Mouse (Mus musculus) ovary, adult 18-20 months (tissue): ENCODE results near the gene Padi6.

Experiments
- DNase-seq: peaks from one replicate; pipeline ENCODE4 v3.0.0; 2022; ENCODE audit warnings: low spot score, mixed read lengths

The Padi6 gene

DNA sequence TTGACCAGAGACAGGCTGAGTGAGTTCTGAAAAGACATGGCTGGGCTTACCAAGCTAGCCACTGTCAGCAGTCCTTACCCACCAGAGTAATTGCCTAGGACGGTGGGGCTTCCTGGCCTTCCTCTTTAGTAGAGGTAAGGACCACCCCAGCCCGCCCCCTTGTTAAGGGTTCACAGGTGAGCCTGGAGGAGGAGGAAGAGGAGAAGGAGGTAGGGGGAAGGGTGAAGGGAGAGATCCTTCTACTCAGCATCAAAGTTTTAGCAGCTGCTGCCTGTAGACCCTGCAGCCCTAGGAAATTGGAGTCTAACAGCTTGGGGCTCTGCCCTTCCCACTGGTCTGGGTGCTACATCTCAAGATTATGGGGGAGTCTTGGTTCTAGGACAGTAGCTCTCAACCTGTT lies at the start of gene Padi6:
Gene Padi6, minus strand, starts transcription at position 101 of the 400 bp plus-strand sequence.
- DNase-seq = no peak

DNA sequence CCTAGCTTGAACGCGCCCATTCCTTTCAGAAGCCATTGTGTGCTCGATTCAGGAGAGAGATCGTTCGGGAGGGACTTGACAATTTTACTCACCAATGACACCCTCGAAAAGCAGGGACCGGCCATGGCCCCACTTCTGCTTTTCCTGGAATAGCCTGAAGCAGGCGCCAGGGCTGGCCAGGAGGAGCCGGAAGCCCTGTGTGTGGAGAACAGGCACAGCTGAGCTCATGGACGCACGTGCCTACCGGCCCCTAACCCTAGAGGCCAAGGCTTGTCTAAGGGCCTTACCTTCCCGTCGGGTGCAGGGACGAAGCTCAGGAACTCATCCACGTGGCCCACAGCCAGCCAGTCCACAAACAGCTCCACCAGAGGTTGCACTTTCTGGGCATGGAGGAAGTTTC lies 48.6 kb upstream of the Padi6 start:
- no peak for DNase-seq

DNA sequence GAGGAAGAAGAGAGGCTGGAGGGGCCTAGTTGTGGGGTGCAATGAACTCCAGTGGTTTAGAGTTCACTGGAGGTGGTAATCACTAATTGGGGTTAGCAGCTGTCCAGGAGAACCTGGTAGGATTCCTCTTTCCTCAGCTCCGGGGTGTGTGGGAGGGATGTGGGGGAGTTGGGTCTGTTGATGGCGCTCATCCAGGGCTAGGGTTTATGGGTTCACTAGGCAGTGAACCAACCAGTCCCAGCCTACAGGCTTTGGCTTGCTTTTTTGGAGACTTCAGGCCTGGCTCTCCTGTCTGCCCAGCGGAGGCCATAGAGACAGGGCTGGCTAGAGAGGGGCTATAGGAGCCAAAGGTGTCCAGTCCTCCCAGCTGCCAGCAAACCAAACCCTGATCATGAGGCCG lies 47.5 kb upstream of the Padi6 start:
- no peak for DNase-seq

DNA sequence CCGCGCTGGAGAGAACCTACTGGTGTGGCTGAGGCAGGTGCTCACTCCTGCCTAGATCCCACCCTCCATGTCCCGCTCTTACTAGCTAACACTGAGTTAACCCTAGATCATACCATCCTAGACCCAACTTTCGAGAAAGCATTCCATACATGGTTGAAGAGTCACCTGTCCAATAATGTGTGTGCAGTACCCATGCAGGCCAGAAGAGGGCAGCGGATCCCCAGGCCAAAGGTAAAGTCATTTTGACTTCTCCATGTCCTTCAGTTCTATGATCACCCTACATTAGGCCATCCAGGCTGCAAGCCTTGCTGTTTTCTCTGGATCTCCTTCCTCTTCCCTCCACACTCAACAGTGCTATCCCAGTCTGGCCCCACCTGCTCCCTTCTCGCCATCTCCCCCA lies 46.5 kb upstream of the Padi6 start:
- no peak for DNase-seq

DNA sequence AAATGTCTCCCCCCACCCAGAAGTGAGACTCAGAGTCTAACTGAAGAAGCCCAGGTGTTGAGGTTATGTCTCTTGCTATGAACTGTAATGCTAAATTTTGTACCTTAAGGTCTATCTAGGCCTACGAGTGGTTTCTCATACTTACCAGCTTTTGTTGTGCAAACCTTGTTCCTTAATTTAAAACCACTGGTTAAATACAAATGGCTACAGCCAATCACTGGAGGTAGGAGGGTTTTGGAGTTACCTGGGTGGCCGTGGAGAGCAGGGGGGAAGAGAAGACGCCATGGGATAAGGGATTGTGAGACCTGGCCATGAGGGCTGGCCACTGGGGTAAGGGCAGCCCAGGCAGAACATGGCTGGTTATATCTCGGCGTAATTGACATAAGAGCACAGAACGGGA lies 45.8 kb upstream of the Padi6 start:
- no peak for DNase-seq

DNA sequence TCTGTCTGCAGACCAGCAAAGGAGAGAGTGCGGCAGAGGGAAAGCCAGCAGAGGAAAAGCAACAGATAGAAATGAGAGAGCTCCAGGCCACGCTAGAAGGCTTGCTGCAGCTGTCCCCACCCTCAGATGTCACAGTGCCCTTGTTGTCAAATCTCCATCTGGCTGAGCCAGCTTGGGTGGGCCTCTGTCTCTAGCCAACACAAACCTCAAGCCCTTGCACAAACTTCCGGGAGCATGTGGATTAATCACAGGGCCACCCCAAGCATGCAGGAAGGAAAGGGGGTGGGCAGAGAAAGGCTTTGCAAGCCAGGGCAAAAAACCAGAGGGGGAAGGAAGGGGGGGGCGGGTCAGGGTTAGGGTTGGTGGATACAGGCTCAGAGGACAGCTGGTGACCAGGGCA lies 45.0 kb upstream of the Padi6 start:
- no peak for DNase-seq

DNA sequence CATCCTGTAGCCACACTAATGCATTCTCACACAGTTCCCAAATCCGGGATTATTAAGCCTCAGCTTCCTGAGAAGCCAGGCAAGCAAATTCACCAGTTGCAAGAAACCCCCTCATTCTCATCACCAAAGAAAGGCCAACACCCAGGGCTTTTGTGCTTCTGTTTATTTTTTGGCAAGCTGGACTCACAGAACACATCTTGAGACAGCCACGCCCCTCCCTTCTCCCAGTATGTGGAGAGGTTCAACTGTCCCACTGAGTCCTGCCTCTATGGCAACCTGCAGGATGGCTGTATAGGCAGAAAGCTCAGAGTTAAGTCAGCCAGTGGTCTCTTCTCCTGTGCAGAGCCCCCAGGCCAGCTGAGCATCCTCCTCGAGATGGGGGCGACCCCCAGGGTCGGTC lies 42.8 kb upstream of the Padi6 start:
- no peak for DNase-seq

DNA sequence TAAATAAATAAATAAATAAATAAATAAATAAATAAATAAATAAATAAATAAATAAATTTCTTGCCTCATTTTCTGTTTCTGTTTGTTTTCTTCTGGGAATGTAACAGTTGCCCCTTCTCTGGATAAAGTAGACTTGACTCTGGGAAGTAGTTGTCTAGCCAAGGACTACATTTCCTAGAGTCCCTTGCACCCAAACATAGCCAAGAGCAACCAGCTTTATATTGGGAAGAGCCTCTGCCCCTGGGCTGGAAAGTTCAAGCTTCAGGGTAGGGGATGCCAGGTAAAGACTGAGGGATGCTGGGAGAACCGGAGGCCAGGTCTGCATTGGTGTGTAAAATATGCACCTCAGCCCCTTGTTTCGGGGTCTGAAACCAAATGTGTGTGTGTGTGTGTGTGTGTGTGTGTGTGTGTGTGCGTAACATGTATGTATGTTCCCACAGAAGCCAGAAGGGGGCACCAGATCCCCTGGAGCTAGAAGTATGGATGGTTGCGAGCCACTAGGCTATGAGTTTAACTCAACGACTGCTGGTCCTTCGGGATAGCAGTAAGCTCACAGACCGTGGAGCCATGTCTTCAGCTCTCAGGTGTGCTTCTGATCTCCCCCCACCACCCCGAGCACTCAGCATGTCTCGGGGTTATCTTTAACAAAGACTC lies 42.0 kb upstream of the Padi6 start:
- no peak for DNase-seq

DNA sequence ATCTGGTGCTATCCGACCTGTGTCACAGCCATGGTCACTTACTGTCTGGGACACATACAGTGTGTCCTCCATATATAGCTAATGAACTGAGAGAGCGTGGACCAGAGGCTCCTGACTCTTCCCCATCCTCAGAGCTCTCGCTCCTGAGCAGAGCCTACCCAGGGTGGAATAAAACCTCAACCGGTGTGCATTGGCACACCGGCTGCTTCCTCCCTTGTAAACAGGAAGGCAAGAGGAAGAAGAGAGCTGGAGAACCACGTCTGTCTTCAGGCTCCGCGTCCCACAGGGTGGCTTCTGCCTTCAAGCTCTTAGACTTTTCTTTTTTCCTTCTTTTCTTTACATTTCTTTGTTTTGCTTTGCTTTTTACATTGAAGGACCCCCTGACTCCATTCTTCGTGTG lies 40.4 kb upstream of the Padi6 start:
- DNase-seq = no peak

DNA sequence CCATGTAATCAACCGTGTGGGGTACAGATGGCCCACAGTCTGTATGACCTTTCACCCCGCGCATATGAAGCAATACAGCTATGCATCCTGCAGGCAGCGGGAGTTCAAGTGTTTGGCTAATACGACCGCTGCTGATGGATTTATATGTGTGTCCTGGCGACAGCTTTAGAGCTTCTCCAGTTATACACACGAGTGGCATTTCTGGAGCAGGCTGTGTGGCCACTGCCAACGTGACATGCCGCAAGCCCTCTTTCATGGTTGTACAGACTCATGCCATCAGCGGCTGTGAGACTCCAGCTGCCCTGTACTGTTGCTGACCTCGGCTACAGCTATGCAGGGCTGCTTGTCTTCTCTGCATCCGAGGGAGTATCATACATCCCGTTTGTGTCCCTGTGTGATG lies 38.1 kb upstream of the Padi6 start:
- DNase-seq = no peak

DNA sequence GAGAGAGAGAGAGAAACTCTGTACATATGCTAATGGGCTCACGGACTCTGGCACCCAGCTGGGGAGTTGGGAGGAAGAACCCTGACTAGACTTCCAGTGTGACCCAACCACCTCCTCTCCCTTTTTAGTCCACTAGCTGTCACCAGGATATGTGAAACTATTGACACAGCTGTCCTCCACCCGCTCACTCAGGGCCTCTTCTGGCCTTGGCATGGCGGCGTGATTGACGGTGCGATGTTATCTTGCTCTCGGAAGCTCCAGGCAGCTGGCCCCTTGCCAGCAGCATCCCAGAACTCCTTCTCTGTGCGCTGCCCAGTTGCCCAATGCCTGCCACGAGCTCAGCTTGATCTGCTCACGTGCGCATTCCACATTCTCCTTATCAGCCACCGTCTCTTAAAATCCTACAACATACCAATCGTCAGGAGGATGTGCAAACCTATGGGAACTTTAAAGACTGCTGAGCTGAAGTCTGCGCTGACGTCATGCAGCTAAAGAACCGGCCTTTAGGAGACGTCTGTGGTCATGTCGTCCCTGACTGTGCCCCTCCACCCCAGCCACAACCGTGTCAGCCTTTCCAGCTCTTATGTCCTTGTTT lies 37.5 kb upstream of the Padi6 start:
- DNase-seq = peak; percentile 26

DNA sequence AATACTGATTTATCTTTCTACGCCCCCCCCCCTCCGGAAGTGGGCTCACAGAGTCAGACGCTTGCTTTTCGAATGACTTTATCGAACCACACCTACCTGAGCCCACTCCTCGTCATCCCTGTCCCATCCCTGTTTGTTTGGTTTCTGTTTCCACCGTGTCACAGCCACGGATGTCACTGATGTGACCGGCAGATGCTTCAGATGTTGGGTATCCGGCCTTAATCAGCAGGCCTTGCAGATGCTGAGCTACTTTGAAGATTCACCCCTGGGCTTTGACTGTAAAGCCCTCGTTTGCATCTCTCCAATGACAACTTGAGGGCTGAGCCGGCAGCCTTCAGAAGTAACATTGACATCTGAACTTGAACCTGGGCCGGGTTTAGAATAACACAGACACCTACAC lies 34.2 kb upstream of the Padi6 start:
- DNase-seq = no peak

DNA sequence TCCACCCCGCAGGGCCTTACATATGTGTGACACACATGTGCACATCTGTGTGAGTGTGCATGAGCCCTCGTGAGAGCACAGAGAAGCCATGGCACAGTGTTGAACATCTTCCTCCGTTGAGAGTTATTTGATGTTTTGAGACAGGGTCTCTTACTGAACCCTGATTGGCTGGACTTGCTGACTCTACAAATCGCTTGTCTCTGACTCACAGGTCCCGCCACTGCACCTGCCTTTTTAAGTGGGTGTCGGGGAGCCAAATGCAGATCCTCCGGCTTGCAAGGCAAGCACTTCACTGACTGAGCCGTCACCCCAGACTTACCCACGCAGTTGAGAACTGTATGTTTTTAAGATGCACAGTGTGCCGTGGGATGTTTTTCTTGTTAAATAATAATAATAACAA lies 33.4 kb upstream of the Padi6 start:
- DNase-seq = no peak

DNA sequence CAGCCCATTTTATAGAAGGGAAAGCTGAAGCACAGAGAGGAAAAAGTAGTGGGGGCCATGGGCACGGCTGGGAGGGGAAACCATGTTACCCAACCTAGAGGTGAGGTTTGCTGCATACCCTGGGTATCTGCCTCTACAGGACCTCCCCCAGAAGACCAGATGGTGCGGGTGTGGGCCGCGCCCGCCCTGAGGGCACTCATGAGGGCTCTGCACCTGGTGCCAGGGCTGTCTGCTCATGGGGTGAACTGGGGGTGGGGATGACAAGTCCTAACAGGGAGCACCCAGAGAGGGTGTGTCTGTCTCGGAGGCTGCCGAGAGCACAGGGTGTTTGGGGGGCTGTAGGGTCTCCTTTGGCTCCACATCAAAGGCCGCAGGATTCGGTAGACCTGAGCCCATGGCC lies 32.5 kb upstream of the Padi6 start:
- no peak for DNase-seq

DNA sequence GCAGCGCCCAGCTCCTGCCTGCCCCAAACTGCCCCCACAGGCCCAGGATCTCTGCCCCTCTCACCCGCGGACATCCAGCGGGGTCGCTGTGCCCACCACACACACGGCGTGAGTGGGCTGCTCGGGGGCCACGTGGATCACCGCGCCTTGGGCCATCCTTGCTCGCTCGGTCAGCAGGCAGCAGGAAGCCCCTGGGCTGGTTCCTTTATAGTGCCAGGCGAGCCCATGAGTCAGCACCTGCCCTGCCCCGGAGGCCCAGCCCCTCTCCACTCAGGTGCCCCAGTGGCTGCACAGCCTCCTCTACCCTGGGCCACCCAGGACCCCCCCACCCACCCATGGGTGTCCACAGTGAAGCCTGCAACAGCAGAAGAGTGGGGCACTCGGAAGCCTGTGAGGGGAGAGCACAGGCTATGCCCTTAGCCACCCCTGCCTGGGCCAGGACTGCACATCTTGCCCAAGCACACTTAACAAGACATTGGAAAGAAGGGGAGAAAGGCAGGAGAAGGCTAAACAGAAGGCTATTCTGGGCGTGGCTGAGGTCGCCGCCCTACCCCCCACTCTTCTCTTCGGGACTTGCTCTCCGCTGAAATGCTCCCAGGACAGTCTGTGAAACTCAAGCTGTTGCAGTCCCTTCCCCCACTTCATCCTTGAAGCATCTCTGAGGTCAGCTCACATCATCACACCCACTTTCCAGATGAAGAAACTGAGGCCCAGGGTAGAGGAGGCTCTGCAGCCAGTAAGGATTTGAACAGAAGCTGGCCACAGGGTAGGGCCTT lies 31.8 kb upstream of the Padi6 start, which contains the start of gene Padi4:
Gene Padi4, minus strand, starts transcription at position 212 of the 776 bp plus-strand sequence.
- no peak for DNase-seq

DNA sequence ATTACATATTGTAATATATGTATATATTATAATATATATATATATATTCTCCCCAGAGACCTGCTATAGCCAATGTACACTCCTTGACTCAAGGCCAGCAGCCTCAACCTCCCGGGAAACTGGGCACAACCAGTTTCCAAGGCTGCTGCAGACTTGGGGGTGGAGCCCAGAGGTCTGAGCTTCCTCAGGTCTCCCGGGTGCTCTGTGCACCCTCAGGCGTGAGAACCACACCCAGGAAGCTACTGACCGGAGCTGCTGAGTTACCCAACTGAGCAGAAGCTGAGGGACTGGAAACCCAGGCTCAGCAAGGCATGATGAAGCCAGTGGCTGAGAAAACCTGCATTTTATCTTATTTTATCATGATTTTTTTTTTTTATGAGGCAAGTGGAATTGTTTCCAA lies 28.6 kb upstream of the Padi6 start:
- DNase-seq = no peak

DNA sequence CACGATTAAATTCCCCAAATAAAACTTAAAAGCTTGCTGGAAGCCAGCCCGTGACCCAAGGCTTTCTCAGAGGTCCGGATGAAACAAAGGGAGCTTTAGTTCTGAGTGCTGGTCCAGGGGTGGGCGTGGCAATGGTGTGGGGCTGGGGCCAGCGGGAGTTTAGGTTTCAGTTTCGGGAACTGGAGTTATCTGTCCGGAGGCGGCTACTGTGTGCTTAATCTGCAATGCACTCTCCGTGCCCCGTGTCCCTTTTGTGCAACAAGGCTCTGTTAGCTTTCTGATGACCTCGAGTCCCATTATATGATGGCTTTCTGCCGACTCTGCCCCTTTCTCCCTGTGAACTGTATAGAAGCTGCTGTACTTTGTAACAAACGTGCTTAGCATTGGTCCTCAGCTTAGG lies 28.0 kb upstream of the Padi6 start:
- DNase-seq = peak; percentile 33

DNA sequence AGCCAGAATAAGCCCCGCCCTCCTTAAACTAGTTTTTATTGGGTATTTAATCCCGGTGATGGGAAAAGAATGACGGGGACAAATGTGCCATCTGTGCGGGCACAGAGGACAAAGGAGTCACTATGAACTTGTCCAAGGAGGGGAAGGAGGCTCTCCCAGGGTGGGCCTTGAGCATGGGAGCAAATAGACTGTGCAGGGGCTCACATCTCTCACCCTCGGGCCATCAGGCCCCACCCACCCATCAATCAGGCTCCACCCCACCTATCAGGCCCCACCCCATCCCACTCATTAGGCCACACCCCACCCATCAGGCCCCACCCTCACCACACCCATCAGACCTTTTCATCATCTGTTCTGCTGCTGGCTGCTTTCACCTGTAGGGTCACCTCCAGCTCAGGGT lies 26.5 kb upstream of the Padi6 start:
- no peak for DNase-seq

DNA sequence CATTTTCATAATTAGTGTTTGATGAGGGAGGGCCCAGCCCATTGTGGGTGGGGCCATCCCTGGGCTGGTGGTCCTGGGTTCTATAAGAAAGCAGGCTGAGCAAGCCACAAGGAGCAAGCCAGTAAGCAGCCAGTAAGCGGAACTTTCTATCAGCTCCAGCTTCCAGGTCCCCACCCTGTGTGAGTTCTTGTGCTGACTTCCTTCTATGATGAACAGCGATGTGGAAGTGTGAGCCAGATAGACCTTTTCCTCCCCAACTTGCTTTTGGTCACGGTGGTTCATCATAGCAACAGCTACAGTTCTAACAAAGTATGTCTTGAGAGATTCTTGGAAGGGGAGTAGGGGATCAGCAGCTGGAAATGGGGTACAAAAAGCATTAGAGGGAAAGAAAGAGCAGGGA lies 23.5 kb upstream of the Padi6 start:
- no peak for DNase-seq

DNA sequence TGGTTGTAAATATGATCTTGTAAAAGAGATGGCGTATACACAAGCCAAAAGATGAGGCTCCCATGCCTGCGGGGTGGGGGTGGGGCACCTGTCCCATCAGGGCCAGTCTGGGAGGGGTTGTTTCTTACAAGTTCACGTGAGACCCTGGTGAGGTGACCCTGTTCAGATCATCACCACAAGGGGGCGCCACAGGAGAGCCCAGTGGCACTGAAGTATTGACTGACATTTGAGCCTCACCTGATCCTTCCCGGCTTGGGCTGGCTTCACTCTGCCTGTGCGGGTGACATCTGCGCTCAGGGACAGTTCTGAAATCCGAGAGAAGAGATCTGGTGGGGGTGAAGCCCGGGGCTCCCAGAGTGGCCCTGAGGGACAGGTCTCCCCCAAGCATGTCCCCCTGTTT lies 20.7 kb upstream of the Padi6 start:
- no peak for DNase-seq

DNA sequence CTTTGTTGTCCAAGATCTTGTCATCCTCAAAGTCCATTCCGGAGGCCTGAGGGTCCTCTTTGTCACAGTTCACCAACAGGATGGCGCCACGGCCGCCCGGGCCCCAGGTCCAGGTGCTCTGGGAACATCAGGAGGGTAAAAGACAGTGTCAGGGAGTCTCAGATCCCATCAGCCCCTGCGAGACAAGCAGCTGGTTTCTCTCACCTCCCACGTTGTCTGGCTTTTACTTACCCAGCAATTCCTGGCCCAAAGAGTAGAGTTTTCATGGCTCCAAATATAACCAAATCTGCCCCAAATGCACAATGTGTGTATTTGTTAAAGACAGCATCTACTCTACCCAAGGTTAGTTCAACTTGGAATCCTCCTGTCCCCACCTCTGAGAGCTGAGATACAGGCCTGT lies 19.2 kb upstream of the Padi6 start:
- no peak for DNase-seq

DNA sequence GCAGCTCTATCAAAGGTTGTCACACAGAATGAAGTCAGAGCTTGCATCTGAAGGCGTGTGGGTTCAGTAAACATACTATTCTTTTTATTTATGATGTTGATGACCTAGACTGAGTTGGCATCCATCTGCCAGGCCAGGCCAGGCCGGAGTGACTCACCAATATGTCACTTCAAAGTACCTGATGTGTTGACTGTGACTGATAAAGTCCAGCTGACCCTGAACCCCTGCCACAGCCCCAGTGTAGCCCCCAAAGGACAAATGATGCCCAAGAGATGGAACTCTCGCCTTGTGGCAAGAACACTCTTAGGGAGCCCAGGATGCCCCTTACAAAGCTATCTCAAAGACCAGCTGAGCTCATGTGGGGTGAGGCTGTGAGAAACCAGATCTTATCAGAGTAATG lies 13.4 kb upstream of the Padi6 start:
- DNase-seq = no peak

DNA sequence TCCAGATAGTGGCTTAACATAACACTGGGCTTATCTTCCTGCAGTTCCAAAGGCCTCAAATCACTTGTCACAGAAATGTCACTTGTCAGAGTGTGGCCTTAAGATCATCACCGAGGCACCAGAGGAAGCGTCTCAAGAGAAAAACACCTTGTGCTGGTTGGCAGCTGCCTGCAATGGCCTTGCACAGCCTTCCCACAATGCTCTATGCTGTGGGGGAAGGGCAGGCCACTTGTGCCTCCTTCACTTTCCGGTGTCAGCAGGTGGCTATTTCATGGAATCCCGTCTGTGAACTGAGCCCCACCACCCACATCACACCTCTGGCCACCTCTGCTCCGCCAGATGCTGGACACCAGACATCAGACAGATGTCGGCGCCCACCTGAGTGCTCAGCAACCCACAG lies 10.9 kb upstream of the Padi6 start:
- DNase-seq = no peak

DNA sequence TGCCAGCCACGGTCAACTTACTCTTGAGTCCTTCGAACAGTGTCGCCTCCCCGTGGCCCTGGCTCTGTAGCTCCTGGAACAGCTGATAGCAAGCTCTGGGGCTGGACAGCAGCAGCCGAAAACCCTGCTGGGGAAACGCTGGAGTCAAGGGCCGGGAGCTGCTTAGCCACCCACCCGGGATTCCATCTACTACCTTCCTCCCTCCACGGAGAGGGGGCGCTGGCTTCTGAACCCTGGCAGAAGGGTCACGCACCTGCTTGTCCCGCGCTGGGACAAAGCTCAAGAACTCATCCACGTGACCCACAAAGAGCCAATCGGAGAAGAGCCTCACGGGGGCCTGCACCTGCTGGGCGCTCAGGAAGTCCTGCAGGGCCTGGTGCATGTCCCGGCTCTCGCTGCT lies 7.9 kb upstream of the Padi6 start:
- no peak for DNase-seq
